Mouse (Mus musculus): Measurements from ENCODE around the gene Gemin4.

DNA sequence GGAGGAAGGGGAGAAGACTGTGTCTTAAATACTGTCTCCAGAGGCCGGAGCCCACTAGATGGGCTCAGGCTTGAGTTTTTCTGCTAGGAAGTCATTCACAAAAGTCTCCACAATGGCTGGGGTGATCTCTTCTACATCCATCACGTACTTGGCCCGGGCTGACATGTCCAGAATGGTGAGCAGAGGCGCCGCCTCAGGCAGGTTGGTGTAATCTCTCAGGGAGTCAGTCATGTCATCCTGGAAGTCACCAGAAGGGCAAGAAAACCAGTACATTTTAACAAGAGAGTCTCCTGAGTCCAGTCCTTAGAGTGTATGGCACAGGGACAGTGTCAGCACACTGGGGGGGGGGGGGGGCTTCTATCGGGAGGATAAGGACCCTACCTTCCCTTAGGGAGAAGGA lies 41.0 kb upstream of the Gemin4 start:
- TF ChIP-seq CTCF (IDR thresholded peaks at IDR 0.05; ENCODE audit: low read depth) (no peak), EP300 (IDR thresholded peaks at IDR 0.05; ENCODE audit: low read depth) (no peak)

All from heart, postnatal 0 days (tissue).